Mouse (Mus musculus) embryonic facial prominence, embryonic 14.5 days (tissue): ENCODE data around the gene Ggt7. TPM values are rescaled to one million over a fixed set of nuclear protein-coding genes. Genes with fewer than 3 reads are reported as not detected.

Experiments used
- ATAC-seq: fragments of 200-750 bp; cut with Nextera tagmentation; 2 replicates; pipeline ENCODE4 v1.8.0; 2017; ENCODE audit warnings: low read depth, moderate number of reproducible peaks, moderate TSS enrichment
- DNase-seq: peaks from one replicate; pipeline ENCODE4 v3.0.0-alpha.2; 2015; ENCODE audit warnings: low spot score
- H3K27ac ChIP-seq: fragments of 300-500 bp; sonication (generic); replicated peaks from 2 replicates; pipeline ENCODE4 v1.5.1; 2014; ENCODE audit warnings: low read depth, mild to moderate bottlenecking, low read length, moderate library complexity
- H3K27me3 ChIP-seq: fragments of 300-500 bp; sonication (generic); replicated peaks from 2 replicates; pipeline ENCODE4 v1.6.1; 2014; ENCODE audit warnings: low read length; ENCODE audit not compliant: control insufficient read depth, insufficient read depth
- H3K36me3 ChIP-seq: fragments of 300-500 bp; sonication (generic); 2 replicates; pipeline ENCODE4 v1.6.1; 2014; ENCODE audit warnings: low read length, mixed read lengths; ENCODE audit not compliant: control insufficient read depth, insufficient read depth
- H3K4me1 ChIP-seq: fragments of 300-500 bp; sonication (generic); 2 replicates; pipeline ENCODE4 v1.6.1; 2014; ENCODE audit warnings: antibody characterized with exemption, low read length; ENCODE audit not compliant: control insufficient read depth, insufficient read depth
- H3K4me2 ChIP-seq: fragments of 300-500 bp; sonication (generic); 2 replicates; pipeline ENCODE4 v1.6.1; 2014; ENCODE audit warnings: low read depth, mild to moderate bottlenecking, low read length, moderate library complexity, mixed read lengths
- H3K4me3 ChIP-seq: fragments of 300-500 bp; sonication (generic); 2 replicates; pipeline ENCODE4 v1.5.1; 2014; ENCODE audit warnings: low read depth, mild to moderate bottlenecking, low read length
- H3K9ac ChIP-seq: fragments of 300-500 bp; sonication (generic); 2 replicates; pipeline ENCODE4 v1.6.1; 2014; ENCODE audit warnings: low read depth, mild to moderate bottlenecking, low read length, moderate library complexity, mixed read lengths
- H3K9me3 ChIP-seq: fragments of 300-500 bp; sonication (generic); 2 replicates; pipeline ENCODE4 v1.6.1; 2016; ENCODE audit warnings: low read length; ENCODE audit not compliant: control insufficient read depth
- WGBS: fragments of 180-500 bp; shearing (Covaris S2); extraction: QIAGEN DNeasy Blood & Tissue Kit; methylation state at CpG from one replicate; pipeline ENCODE4 v1.1.7; 2014; 5-methylcytosine and 5-hydroxymethylcytosine counted together
- polyA plus RNA-seq: library from polyadenylated mRNA; unstranded; fragments of >200 nt; fragmentation: Nextera tagmentation; extraction: Ambion mirVana; gene quantifications from 2 replicates; pipeline ENCODE4 v1.2.1, GENCODE M21; 2014

Gene Ggt7
- polyA plus RNA-seq, 1 experiment from 2014 or later: 6.1 TPM

- ATAC-seq: no peak
- no peak for DNase-seq
- no peaks in the 10 kb centered on the region for H3K27me3 ChIP-seq
Measured at GRCm38 (mm10) chr2:155518531-155519270, 664 bp upstream of the Ggt7 start.

DNA sequence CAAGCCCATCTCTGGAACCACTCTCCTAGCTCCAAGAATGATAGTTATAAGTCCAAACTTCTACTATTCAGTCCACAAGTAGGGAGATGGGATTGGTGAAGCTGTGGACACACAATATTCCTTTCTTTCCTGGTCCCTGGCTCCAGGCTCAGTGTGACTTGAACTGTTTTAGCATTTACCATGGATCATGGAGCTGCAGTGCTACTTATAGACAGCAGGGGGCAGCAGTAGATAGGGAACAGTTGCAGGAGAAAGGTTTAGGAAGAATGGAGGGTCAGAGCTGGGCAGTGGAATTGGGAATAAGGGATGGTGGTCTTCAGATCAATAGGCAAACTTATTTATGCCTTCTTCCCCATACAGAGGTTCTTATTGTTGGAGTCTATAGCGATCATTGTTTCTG lies 2.1 kb downstream of the Ggt7 start:
- DNase-seq (peak; percentile 46), ATAC-seq (no peak)
- no peak overlapping the region for H3K4me3 ChIP-seq
- H3K27me3 ChIP-seq: no peaks in the 10 kb centered on the region
- H3K4me2 ChIP-seq: no peak overlapping the region
- peaks cover 5% of the 10 kb centered on the region; the same call in 1 of the 2 replicates for H3K4me1 ChIP-seq
- no peak overlapping the region for H3K9ac ChIP-seq
- H3K36me3 ChIP-seq: no peaks in the 10 kb centered on the region
- H3K9me3 ChIP-seq: no peaks in the 10 kb centered on the region
- WGBS: 13% methylated on average over 1 of the region's 1 CpGs
- no peak overlapping the region for H3K27ac ChIP-seq

More at GRCm38 (mm10) chr2:155518531-155519270, 664 bp upstream of the Ggt7 start:
- Histone ChIP-seq H3K9ac (peak overlapping the region; percentile 73), H3K36me3 (no peaks in the 10 kb centered on the region), H3K27ac (peak overlapping the region; percentile 52; the same call in 1 of the 2 replicates), H3K9me3 (no peaks in the 10 kb centered on the region), H3K4me3 (peak overlapping the region; percentile 76), H3K4me1 (peaks cover 5% of the 10 kb centered on the region; the same call in 1 of the 2 replicates), H3K4me2 (peak overlapping the region; percentile 94)
- WGBS: 23% methylated on average over 18 of the region's 18 CpGs

DNA sequence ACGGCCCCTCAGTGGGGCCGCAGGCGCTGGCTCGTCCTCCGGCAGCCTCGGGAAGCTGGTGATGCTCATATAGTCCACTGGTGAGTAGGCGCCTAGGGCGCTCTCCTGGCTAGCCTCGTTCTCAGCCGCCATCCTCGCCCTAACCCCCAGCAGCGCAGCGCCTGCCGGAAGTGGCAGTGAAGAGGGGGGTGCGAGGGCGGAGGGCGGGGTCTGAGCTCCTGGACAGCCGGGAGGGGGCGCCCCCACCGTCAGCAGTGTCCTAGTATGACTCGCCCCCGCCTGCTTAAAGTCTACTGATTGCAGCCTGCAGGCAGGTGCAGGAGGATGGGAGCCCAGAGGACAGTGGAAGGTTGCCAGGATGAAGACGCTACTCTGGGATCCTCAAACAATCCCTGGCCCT lies 3.4 kb downstream of the Ggt7 start:
- DNase-seq (peak; percentile 68), ATAC-seq (peak; percentile 9; the same call in 1 of the 2 replicates)
- 0% methylated on average over 14 of the region's 23 CpGs for WGBS
- H3K4me1 ChIP-seq: peaks cover 5% of the 10 kb centered on the region; the same call in 1 of the 2 replicates
- H3K4me2 ChIP-seq: peak overlapping the region; percentile 63
- no peaks in the 10 kb centered on the region for H3K36me3 ChIP-seq
- H3K27ac ChIP-seq: no peak overlapping the region
- H3K4me3 ChIP-seq: peak overlapping the region; percentile 45
- H3K27me3 ChIP-seq: no peaks in the 10 kb centered on the region
- H3K9me3 ChIP-seq: no peaks in the 10 kb centered on the region
- peak overlapping the region; percentile 66 for H3K9ac ChIP-seq

- Histone ChIP-seq H3K36me3 (no peaks in the 10 kb centered on the region), H3K27ac (no peak overlapping the region), H3K9me3 (no peaks in the 10 kb centered on the region), H3K9ac (peak overlapping the region; percentile 66; the same call in 1 of the 2 replicates), H3K27me3 (no peaks in the 10 kb centered on the region), H3K4me1 (peaks cover 5% of the 10 kb centered on the region; the same call in 1 of the 2 replicates), H3K4me2 (peak overlapping the region; percentile 63), H3K4me3 (peak overlapping the region; percentile 45; the same call in 1 of the 2 replicates)
- 63% methylated on average over 5 of the region's 5 CpGs for WGBS
- ATAC-seq (no peak), DNase-seq (no peak)
Measured at GRCm38 (mm10) chr2:155513543-155513942, 4.5 kb downstream of the Ggt7 start.

GRCm38 (mm10) chr2:155512479-155512878 lies 5.6 kb downstream of the Ggt7 start:
- peak; percentile 51 for DNase-seq
- H3K4me2 ChIP-seq: no peak overlapping the region
- ATAC-seq: no peak

GRCm38 (mm10) chr2:155507721-155508470 lies 10.1 kb downstream of the Ggt7 start:
- Histone ChIP-seq H3K9ac (no peak overlapping the region), H3K27me3 (no peaks in the 10 kb centered on the region), H3K9me3 (no peaks in the 10 kb centered on the region), H3K4me2 (no peak overlapping the region), H3K27ac (no peak overlapping the region), H3K36me3 (no peaks in the 10 kb centered on the region), H3K4me1 (no peaks in the 10 kb centered on the region), H3K4me3 (no peak overlapping the region)
- ATAC-seq (no peak), DNase-seq (no peak)
- 70% methylated on average over 10 of the region's 10 CpGs for WGBS

More at GRCm38 (mm10) chr2:155512479-155512878, 5.6 kb downstream of the Ggt7 start:
- Histone ChIP-seq H3K27me3 (no peaks in the 10 kb centered on the region), H3K9ac (no peak overlapping the region), H3K9me3 (no peaks in the 10 kb centered on the region), H3K4me3 (no peak overlapping the region), H3K36me3 (no peaks in the 10 kb centered on the region), H3K27ac (no peak overlapping the region), H3K4me1 (peaks cover 4% of the 10 kb centered on the region; the same call in 1 of the 2 replicates)
- 48% methylated on average over 4 of the region's 4 CpGs for WGBS

DNA sequence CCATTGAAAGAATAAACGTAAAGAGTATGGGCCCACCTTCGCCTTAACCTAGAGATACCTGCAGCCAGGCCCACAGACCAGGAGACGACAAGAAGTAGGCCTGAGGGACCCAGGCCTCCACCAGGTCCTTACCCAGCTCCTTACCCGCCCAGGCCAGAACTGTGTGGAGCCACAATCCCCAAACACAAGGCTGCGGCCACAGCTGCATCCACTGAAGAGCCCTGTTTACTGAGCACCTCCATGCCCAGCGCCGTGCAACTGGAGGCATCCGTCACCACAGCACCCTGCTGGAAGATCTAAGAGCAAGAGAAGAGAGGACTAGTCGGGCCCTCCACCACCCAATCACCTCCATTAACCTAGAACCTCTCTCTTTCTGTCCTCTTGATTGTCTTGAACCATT lies 12.2 kb downstream of the Ggt7 start:
- WGBS: 90% methylated on average over 9 of the region's 9 CpGs
- no peak for DNase-seq
- H3K4me2 ChIP-seq: no peak overlapping the region

GRCm38 (mm10) chr2:155504440-155505355 lies 13.3 kb downstream of the Ggt7 start:
- WGBS: 49% methylated on average over 13 of the region's 13 CpGs

More for the DNA sequence above, 12.2 kb downstream of the Ggt7 start:
- no peaks in the 10 kb centered on the region for H3K27me3 ChIP-seq
- no peak overlapping the region for H3K27ac ChIP-seq
- no peaks in the 10 kb centered on the region for H3K9me3 ChIP-seq
- ATAC-seq: no peak
- no peak overlapping the region for H3K9ac ChIP-seq
- H3K4me1 ChIP-seq: no peaks in the 10 kb centered on the region
- no peak overlapping the region for H3K4me3 ChIP-seq
- no peaks in the 10 kb centered on the region for H3K36me3 ChIP-seq

More at GRCm38 (mm10) chr2:155504440-155505355, 13.3 kb downstream of the Ggt7 start:
- H3K9me3 ChIP-seq: no peaks in the 10 kb centered on the region
- no peak overlapping the region; the same call in 1 of the 2 replicates for H3K4me2 ChIP-seq
- DNase-seq (peak; percentile 92), ATAC-seq (peak; percentile 91)
- H3K36me3 ChIP-seq: no peaks in the 10 kb centered on the region
- no peak overlapping the region for H3K9ac ChIP-seq
- H3K27me3 ChIP-seq: no peaks in the 10 kb centered on the region
- H3K27ac ChIP-seq: no peak overlapping the region; the same call in 1 of the 2 replicates
- H3K4me3 ChIP-seq: no peak overlapping the region
- no peaks in the 10 kb centered on the region for H3K4me1 ChIP-seq
